Mouse (Mus musculus): Measurements from ENCODE around the gene Arid1b.

The Arid1b gene

GRCm38 (mm10) chr17:5261874-5262605 is 267.9 kb downstream of the Arid1b start:
- intact Hi-C loops (cut with DNase I), result no loop called here

- intact Hi-C loops (cut with DNase I), result no loop called here
These were observed 268.7 kb downstream of the Arid1b start for GRCm38 (mm10) chr17:5262788-5263187.

GRCm38 (mm10) chr17:5264783-5265182 is 270.7 kb downstream of the Arid1b start:
- intact Hi-C loops (cut with DNase I), result no loop called here

GRCm38 (mm10) chr17:5265615-5266014 is 271.5 kb downstream of the Arid1b start:
- intact Hi-C loops (cut with DNase I), result no loop called here

- intact Hi-C loops (cut with DNase I), result no loop called here
These were observed 273.6 kb downstream of the Arid1b start for GRCm38 (mm10) chr17:5267747-5268146.

GRCm38 (mm10) chr17:5269302-5269701 is 275.2 kb downstream of the Arid1b start:
- intact Hi-C loops (cut with DNase I), result no loop called here

- intact Hi-C loops (cut with DNase I), result no loop called here
These were observed 275.6 kb downstream of the Arid1b start for GRCm38 (mm10) chr17:5269774-5270173.

GRCm38 (mm10) chr17:5270823-5271222 is 276.7 kb downstream of the Arid1b start:
- intact Hi-C loops (cut with DNase I), result no loop called here

- intact Hi-C loops (cut with DNase I), result no loop called here
These were observed 279.0 kb downstream of the Arid1b start for GRCm38 (mm10) chr17:5273118-5273517.

- intact Hi-C loops (cut with DNase I), result no loop called here
These were observed 279.6 kb downstream of the Arid1b start for GRCm38 (mm10) chr17:5273685-5274084.

GRCm38 (mm10) chr17:5274429-5274828 is 280.3 kb downstream of the Arid1b start:
- intact Hi-C loops (cut with DNase I), result no loop called here

GRCm38 (mm10) chr17:5275749-5276148 is 281.6 kb downstream of the Arid1b start:
- intact Hi-C loops (cut with DNase I), result no loop called here

- intact Hi-C loops (cut with DNase I), result no loop called here
These were observed 283.2 kb downstream of the Arid1b start for GRCm38 (mm10) chr17:5277137-5277871.

- intact Hi-C loops (cut with DNase I), result no loop called here
These were observed 286.4 kb downstream of the Arid1b start for GRCm38 (mm10) chr17:5280499-5281053.

- intact Hi-C loops (cut with DNase I), result no loop called here
These were observed 290.7 kb downstream of the Arid1b start for GRCm38 (mm10) chr17:5284783-5285182.

- intact Hi-C loops (cut with DNase I), result no loop called here
These were observed 291.8 kb downstream of the Arid1b start for GRCm38 (mm10) chr17:5285877-5286440.

- intact Hi-C loops (cut with DNase I), result no loop called here
These were observed 292.6 kb downstream of the Arid1b start for GRCm38 (mm10) chr17:5286571-5287209.

GRCm38 (mm10) chr17:5287210-5287591 is 293.1 kb downstream of the Arid1b start:
- intact Hi-C loops (cut with DNase I), result no loop called here

- intact Hi-C loops (cut with DNase I), result no loop called here
These were observed 293.5 kb downstream of the Arid1b start for GRCm38 (mm10) chr17:5287641-5288040.

GRCm38 (mm10) chr17:5293653-5294584 is 299.8 kb downstream of the Arid1b start:
- intact Hi-C loops (cut with DNase I), result no loop called here
